Mouse (Mus musculus): ENCODE measurements at regions not wholly inside any gene's neighbourhood (a gene's known extent, or its start where the extent isn't known, plus 50 kb on each side); places are given as distances from the start of the nearest gene placed in this dataset.
A peak's percentile ranks its signal among the peaks of the same experiment; 100 is the strongest.

DNA sequence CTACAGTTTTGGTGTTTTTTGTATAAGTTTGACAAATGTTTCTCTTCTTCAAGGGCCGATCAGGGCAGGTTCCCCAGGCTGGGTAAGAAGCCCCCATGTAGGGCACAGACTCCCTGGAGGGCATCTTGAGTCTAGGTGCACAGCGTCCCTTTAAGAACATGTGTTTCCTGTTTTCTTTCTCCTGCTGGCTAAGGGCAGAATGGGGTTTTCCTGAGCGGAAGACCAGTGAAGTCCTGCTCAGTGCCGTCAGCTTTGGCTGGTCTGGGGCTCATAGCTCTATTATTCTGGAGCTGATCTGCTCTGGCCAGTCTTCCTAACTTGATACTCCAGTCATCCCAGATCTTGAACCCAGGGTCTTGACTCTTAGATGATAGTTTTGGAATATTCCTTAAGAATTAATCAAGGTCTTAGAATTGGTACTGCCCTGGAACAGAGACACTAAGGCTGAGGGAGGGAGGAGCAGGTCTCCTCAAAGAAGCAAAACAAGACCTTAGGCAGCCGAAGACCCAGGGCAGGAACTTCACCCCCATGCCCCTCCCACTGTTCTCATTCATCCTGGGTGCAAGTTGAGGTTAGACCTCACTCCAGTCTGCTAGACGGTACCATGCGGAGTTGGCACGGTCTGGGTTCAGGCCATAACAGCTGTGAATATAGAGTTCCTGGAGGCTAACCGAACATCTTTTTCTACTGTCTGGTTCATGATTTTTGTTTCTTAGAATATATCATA is 70.8 kb upstream of the Haao start:
- DNase-seq (ENCODE audit: low read depth, low spot score) = peak; percentile 61
- Histone ChIP-seq H3K36me3 (ENCODE audit: control insufficient read depth, insufficient read depth, low read length, poor library complexity, severe bottlenecking) (no peaks in the 10 kb centered on the region), H3K27me3 (ENCODE audit: control insufficient read depth, insufficient read depth, low read length, poor library complexity, severe bottlenecking) (no peaks in the 10 kb centered on the region)

DNA sequence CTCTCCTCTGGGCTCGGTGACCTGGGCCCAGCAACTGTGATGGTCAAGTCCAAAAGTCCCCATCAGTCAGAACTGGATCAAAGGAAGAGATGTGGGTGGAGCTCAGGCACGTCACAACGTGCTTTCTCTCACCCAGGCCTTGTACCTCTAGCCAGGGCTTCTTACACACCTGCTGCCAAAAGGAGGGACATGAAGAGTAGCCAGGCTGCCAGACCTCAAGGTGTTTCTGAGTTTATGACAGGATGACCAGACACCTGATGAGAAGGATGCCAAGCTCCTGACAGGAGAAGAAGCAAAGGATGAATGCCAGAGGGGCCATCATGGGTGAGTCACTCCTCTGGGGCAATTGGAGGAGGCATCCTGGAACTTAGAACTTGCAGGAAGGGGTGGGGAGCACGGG is 70.0 kb upstream of the Haao start:
- H3K36me3 ChIP-seq (ENCODE audit: control insufficient read depth, insufficient read depth, low read length, poor library complexity, severe bottlenecking) = no peaks in the 10 kb centered on the region
- H3K27me3 ChIP-seq (ENCODE audit: control insufficient read depth, insufficient read depth, low read length, poor library complexity, severe bottlenecking) = no peaks in the 10 kb centered on the region
- DNase-seq (ENCODE audit: low read depth, low spot score) = no peak

DNA sequence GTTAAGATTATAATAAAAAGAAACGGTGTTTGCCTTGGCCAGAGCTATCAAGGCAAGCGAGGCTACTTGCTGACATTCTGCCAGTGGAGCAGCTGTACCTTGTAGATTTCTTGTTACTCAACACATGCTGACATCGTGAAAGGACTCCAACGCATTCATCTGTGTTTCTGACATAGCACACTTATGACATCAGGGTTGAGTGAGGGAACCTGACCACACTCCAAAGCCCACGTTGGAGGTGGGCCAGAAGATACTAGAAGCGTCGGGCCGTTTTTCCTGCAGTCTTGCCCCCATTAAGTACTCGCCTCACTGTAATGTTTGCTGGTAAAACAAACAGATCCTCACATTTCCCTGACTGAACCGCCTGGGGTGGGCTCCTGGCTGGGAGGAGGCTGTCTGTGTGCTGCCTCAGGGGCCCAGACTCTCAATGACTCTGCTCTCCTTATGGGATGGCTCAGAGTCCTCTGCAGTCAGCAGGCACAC is 69.0 kb upstream of the Haao start:
- Histone ChIP-seq H3K27me3 (ENCODE audit: control insufficient read depth, insufficient read depth, low read length, poor library complexity, severe bottlenecking) (no peaks in the 10 kb centered on the region), H3K36me3 (ENCODE audit: control insufficient read depth, insufficient read depth, low read length, poor library complexity, severe bottlenecking) (no peaks in the 10 kb centered on the region)
- DNase-seq (ENCODE audit: low read depth, low spot score) = no peak

DNA sequence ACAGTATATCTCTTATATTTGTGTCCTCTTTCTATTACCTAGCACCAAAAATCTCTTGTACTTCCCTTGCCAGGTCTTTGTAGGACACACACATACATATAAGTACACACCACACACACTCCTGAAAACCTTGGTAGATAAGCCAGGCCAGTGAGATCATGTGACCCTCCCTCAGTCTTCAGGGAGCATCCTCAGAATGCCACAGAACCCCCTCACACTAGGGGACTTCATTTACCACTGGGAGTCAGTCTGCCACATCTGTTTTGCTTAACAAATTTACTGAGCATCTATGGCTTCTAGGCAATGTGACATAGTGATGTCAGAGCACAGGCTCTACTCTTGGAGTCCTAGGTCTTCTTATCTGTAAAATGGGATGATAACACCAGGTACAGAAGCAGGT is 67.3 kb upstream of the Haao start:
- DNase-seq (ENCODE audit: low read depth, low spot score) = peak; percentile 43
- no peaks in the 10 kb centered on the region for H3K36me3 ChIP-seq (ENCODE audit: control insufficient read depth, insufficient read depth, low read length, poor library complexity, severe bottlenecking)
- no peaks in the 10 kb centered on the region for H3K27me3 ChIP-seq (ENCODE audit: control insufficient read depth, insufficient read depth, low read length, poor library complexity, severe bottlenecking)

DNA sequence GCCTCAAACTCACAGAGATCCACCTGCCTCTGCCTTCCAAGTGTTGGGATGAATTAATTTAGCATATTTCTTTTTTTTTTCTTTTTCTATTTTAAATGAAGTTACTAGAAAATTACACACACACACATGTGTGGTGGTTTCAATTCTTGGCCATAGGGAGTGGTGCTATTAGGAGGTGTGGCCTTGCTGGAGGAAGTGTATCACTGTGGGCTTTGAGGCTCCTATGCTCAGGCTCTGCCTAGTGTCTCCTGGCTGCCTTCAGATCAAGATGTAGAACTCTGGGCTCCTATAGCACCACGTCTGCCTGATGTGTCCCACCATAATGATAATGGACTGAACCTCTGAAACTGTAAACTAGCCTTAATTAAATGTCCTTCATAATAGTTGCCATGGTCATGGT is 66.8 kb upstream of the Haao start:
- H3K27me3 ChIP-seq (ENCODE audit: control insufficient read depth, insufficient read depth, low read length, poor library complexity, severe bottlenecking) = no peaks in the 10 kb centered on the region
- H3K36me3 ChIP-seq (ENCODE audit: control insufficient read depth, insufficient read depth, low read length, poor library complexity, severe bottlenecking) = no peaks in the 10 kb centered on the region
- DNase-seq (ENCODE audit: low read depth, low spot score) = peak; percentile 31

DNA sequence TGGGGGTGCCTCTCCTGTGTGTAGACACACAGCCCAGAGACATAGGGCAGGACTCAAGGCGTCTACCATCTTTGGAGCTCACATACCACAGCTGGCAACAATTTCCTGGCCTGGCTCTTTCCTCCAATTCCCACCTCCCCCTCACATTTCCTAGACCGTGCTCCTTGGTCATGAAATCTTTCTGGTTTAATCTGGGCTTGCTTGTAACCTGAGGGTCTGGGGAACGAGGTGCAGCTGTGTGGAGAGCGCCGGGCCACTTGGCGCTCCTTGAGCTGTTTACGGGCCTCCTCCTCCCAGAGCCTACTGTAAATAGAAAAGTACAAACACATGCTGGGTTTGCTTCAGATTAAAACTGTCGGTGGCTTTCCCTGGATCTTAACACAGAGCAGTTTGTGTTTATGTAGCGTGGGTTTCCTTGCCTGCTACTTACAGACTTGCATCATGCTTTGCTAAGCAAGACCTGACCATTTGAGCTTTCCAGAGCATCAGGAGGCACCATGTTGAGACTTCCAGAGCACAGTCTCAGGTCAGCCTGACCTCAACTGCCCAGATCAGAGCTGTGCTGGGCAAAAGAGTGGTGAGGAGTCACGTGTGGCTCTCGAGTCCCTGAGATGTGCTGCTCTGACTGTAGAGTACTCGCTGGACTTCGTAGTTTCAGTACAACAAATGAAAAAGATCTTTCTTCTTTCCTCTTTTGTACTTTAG is 66.1 kb upstream of the Haao start:
- no peak for DNase-seq (ENCODE audit: low read depth, low spot score)
- Histone ChIP-seq H3K36me3 (ENCODE audit: control insufficient read depth, insufficient read depth, low read length, poor library complexity, severe bottlenecking) (no peaks in the 10 kb centered on the region), H3K27me3 (ENCODE audit: control insufficient read depth, insufficient read depth, low read length, poor library complexity, severe bottlenecking) (no peaks in the 10 kb centered on the region)

DNA sequence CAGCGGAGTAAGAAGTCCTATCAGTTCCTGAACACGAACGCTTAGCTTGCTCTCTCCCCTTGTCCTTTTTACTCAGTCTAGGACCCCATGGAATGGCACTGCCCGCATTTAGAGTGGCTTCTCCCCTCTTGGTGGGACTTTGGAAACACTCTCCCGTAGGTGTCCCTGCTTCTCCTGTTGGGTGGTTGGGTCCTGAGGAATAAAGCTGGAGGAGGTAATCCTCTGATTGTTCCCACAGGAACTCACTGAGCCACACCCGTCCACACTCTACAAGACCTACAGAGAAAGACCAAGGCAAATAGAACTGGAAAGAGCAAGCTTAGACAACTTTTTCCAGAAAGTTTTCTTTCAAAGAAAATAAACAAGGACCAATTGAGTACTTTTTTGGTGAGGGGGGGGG is 64.7 kb upstream of the Haao start:
- DNase-seq (ENCODE audit: low read depth, low spot score) = no peak
- no peaks in the 10 kb centered on the region for H3K36me3 ChIP-seq (ENCODE audit: control insufficient read depth, insufficient read depth, low read length, poor library complexity, severe bottlenecking)

DNA sequence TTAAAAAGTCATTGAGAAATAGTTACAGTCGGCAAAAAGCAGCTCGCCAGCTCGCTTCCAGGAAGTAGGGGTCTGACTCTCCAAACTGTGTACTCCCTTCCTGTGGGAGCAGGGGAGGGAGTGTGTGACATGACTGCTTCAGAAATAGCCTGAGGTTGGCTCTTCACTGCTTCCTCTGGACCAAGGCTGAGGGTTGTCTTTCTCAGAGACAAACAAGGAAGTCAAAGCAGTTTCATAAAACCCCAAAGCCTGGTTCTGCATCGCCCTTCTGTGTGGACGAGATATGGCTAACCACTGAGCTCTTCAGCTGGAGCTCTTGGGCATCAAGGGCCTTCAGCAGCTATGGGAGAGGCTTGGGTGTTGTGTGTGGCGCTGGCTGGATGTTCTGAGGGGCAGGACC is 61.0 kb upstream of the Haao start:
- peak; percentile 43 for DNase-seq (ENCODE audit: low read depth, low spot score)
- Histone ChIP-seq H3K36me3 (ENCODE audit: control insufficient read depth, insufficient read depth, low read length, poor library complexity, severe bottlenecking) (no peaks in the 10 kb centered on the region), H3K27me3 (ENCODE audit: control insufficient read depth, insufficient read depth, low read length, poor library complexity, severe bottlenecking) (no peaks in the 10 kb centered on the region)

More for the DNA sequence above, 64.7 kb upstream of the Haao start:
- no peaks in the 10 kb centered on the region for H3K27me3 ChIP-seq (ENCODE audit: control insufficient read depth, insufficient read depth, low read length, poor library complexity, severe bottlenecking)

DNA sequence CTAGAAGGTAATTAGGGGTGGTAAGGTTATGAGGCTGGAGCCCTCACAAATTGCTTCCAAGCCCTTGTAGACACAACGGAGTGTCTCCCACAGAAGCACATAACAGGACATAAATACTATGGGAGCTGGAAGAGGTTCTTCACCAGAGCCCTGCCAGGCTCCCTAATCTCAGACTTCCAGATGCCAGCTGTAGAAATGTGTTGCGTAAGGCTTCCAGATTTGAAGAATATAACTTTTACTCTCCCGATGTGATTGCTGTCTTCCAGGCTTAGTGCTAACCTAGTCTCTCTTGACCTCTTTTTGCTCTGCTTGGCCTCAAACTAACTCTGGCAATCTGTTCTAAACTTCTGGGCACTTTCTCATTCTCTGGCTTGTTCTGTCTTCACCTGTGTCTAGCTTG is 59.8 kb upstream of the Haao start:
- H3K36me3 ChIP-seq (ENCODE audit: control insufficient read depth, insufficient read depth, low read length, poor library complexity, severe bottlenecking) = no peaks in the 10 kb centered on the region
- no peaks in the 10 kb centered on the region for H3K27me3 ChIP-seq (ENCODE audit: control insufficient read depth, insufficient read depth, low read length, poor library complexity, severe bottlenecking)
- no peak for DNase-seq (ENCODE audit: low read depth, low spot score)

DNA sequence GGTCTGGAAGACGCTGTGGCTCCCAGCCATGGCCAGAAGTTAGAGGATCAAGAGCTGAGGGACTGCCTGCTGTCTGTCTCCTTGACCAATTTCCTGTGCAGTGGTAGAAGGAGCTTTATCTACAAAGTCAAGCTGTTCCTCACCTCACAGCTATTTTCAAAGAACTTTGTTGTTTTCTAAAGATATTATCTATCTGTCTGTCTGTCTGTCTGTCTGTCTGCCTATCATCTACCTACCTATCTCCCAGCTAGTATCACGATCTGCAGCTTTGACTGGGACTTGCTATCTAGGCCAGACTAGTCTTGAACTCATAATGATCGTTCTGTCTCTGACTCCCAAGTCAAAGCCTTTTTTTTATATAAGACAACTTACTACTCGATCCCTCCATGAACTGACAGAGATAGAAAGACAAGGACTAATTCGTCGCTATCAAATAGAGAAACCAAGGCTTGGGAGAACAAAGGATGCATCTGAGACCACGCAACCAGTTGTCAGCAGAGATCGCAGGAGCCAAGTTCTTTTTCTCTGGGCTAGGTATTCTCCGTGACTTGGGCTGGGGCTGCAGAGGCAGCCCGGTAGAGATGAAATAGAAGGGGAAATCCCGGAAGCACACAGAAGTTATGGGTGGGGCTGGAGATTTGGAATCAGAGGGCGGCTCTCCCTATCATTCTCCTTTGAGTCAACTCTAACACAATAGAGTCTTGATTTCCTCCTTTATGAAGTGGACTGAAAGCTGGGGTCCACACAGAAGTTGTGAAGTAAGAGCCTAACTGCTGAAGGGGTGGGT is 59.2 kb upstream of the Haao start:
- Histone ChIP-seq H3K36me3 (ENCODE audit: control insufficient read depth, insufficient read depth, low read length, poor library complexity, severe bottlenecking) (no peaks in the 10 kb centered on the region), H3K27me3 (ENCODE audit: control insufficient read depth, insufficient read depth, low read length, poor library complexity, severe bottlenecking) (no peaks in the 10 kb centered on the region)
- no peak for DNase-seq (ENCODE audit: low read depth, low spot score)

DNA sequence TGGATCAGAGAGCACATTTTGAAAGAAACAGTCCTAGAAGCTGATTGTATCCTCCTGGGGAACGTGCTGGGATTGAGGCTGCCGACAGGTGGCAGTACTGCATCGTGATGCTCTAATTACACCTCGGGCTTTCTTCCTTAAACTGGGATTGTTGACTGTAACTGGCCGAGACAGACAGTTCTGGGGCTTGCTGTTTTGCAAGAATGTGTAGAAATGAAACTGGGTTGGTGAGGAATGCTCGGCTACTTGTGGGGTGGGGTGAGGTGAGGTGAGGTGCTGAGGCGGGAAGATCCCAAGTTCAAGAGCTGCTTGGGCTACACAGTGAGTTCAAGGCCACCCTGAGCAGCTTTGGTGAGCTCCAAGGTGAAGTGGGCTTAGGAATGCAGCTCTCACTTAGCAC is 55.7 kb upstream of the Haao start:
- DNase-seq (ENCODE audit: low read depth, low spot score) = peak; percentile 87
- H3K27me3 ChIP-seq (ENCODE audit: control insufficient read depth, insufficient read depth, low read length, poor library complexity, severe bottlenecking) = no peaks in the 10 kb centered on the region
- H3K36me3 ChIP-seq (ENCODE audit: control insufficient read depth, insufficient read depth, low read length, poor library complexity, severe bottlenecking) = no peaks in the 10 kb centered on the region

DNA sequence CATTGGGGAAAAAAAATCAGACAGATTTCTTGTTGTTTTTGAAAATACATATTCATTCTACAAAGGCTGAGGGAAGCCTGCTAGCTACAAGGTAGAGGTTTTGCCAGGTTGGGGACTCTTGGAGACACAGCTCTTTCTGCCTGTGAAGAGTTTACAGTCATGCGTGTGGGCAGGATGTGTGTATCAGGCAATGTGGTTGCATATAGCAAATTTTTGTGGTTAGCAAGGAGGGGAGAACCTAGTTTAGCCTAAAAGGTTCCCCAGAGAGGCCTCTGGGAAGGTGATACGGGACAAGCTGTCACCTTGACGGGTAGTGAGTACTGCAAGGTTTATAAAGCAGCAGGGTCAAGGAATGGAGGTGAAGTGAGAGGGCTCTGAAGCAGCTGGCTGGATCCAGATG is 54.8 kb upstream of the Haao start:
- peak; percentile 31 for DNase-seq (ENCODE audit: low read depth, low spot score)
- Histone ChIP-seq H3K36me3 (ENCODE audit: control insufficient read depth, insufficient read depth, low read length, poor library complexity, severe bottlenecking) (no peaks in the 10 kb centered on the region), H3K27me3 (ENCODE audit: control insufficient read depth, insufficient read depth, low read length, poor library complexity, severe bottlenecking) (no peaks in the 10 kb centered on the region)

DNA sequence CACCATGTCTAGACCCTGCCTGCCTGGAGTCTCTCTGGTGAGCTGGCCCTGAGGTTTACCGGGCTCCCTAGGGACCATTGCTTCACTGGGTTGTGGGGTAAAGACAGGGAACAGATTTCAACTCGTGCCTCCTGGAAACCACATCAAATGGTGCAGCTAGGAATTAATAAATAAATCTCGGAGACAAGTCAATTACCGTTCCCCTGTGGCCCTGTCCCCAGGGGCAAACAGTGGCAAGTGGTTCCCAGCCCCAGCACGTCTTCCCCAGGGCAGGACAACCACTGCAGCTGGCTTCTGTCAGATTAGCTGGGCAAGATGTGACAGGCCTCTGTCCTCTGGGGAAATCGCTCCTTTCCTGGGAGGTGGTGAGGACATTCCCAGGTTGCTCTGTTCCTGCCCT is 54.3 kb upstream of the Haao start:
- no peaks in the 10 kb centered on the region for H3K36me3 ChIP-seq (ENCODE audit: control insufficient read depth, insufficient read depth, low read length, poor library complexity, severe bottlenecking)
- DNase-seq (ENCODE audit: low read depth, low spot score) = peak; percentile 37
- no peaks in the 10 kb centered on the region for H3K27me3 ChIP-seq (ENCODE audit: control insufficient read depth, insufficient read depth, low read length, poor library complexity, severe bottlenecking)

DNA sequence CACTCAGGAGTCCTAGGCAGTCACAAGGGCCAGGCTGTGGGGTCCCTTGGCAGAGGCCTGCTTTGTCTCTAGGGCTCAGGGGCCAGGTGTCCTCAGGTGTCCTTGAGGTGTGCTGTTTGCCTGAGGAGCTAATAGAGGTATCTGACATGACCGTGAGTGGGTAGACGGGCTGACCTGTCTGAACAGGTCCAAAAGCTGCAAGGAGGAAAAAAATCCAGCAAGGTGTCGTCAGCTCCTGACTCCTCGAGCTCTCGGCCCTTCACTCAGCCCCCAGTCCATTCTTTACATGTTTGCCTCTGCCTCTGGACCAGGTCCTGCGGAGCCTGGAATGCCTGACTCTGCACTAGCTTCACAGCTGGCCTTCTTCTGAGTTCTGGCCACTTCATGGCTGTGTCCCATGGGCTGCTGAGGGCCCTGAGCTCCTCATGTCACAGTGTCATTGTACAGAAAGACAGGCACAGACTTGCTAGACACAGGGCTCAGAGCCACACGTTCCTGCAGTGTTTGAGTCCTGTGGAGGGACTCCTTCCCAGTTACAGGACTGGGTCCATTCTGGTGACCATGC is 51.9 kb upstream of the Haao start:
- Histone ChIP-seq H3K36me3 (ENCODE audit: control insufficient read depth, insufficient read depth, low read length, poor library complexity, severe bottlenecking) (no peaks in the 10 kb centered on the region), H3K27me3 (ENCODE audit: control insufficient read depth, insufficient read depth, low read length, poor library complexity, severe bottlenecking) (no peaks in the 10 kb centered on the region)
- DNase-seq (ENCODE audit: low read depth, low spot score) = no peak

DNA sequence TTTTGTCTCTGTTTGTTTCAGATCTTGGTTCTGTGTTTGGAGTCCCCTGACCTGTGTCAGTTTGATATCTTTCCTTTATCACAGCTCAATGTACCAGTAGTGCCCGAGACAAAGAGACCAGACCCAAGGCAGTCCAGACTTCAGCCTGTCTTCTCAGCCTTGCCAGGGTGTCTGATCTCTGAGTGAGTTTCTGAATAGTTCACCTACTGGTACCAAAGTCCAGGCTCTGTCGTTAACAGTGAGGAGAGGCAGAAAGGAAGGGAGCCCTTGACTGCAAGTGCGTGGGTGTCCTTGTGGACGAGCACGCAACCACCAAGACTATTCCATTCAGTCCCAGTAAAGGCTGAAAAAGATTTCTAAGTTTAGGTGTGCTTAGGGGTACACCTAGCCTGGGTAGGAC is 50.8 kb upstream of the Haao start:
- no peak for DNase-seq (ENCODE audit: low read depth, low spot score)
- no peaks in the 10 kb centered on the region for H3K27me3 ChIP-seq (ENCODE audit: control insufficient read depth, insufficient read depth, low read length, poor library complexity, severe bottlenecking)
- no peaks in the 10 kb centered on the region for H3K36me3 ChIP-seq (ENCODE audit: control insufficient read depth, insufficient read depth, low read length, poor library complexity, severe bottlenecking)

Measured in splenic B cell, adult 2 months (primary cell).